Mouse (Mus musculus): Measurements from ENCODE around the gene Rpa3. TPM values are rescaled to one million over a fixed set of nuclear protein-coding genes. Genes with fewer than 3 reads are reported as not detected.

The Rpa3 gene
- polyA plus RNA-seq (2017; shearing (Covaris generic)), result 75.4 TPM

GRCm38 (mm10) chr6:8259004-8259666, at the start of gene Rpa3, which contains the start of the genes Umad1 and Gm45062:
Gene Rpa3 (minus strand): TSS chr6:8259173.
Gene Umad1 (plus strand): TSS chr6:8259288.
Gene Gm45062 (plus strand): TSS chr6:8259450.

DNA sequence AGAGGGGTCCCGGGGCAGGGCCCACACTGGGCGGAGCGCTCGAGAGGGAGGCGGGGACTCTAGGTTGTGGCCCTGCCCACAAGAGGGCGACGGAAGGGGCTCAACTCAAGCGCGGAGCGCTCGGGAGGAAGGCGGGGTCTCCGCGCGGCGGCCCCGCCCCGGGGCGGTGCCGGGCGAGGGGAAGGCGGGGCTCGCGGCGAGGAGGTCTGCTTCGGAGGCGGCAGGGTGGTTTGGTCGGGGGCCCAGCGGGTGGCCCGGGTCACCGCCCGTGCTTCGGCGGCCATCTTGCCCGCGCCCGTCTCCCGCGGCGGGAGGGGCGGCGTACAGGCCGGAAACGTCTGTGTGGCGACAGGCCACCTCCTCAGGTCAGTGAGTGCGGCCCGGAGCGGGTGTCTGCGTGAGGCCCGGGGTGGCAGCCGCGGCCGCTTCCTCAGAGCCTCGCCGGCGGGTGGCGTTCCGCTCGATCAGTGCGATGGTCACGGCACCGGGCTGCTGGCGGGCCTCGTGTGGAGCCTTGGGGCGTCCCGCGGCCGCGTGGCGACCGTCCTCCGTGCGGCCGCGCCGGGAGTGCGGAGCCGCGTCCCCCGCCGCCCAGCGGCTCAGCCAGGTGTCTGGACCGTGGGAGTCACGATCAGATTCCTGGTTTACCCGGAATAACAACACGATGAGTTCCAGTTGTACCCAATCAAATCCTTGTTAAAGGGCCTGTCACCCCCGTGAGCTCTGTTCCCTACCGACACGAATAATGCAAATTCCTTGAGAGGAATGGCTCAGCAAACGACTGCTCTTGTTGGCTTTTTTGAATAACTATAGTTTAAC, 49.7 kb downstream of the Rpa3 start, which contains the start of gene Mios:
Mios (plus strand) TSS at position 176 of the 819 bp plus-strand sequence.

Other genes starting within 250 kb of the Rpa3 start
- gene Col28a1, start 66.6 kb downstream of the Rpa3 start, polyA plus RNA-seq (2017; shearing (Covaris generic)), result not detected
- 17.7 TPM for gene Mios, start 50.0 kb downstream of the Rpa3 start, polyA plus RNA-seq (2017; shearing (Covaris generic))
- 15.4 TPM for gene Umad1, start 115 bp upstream of the Rpa3 start, polyA plus RNA-seq (2017; shearing (Covaris generic))
- gene Gm45062, start 277 bp upstream of the Rpa3 start, polyA plus RNA-seq (2017; shearing (Covaris generic)), result 8.1 TPM